Mouse (Mus musculus) midbrain, embryonic 11.5 days (tissue): ENCODE data around the gene Plekha8. TPM values are rescaled to one million over a fixed set of nuclear protein-coding genes. Genes with fewer than 3 reads are reported as not detected.

ENCODE experiments used
- ATAC-seq: fragments of 200-750 bp; cut with Nextera tagmentation; 2 replicates; pipeline ENCODE4 v1.8.0; 2017; ENCODE audit warnings: moderate TSS enrichment, moderate library complexity; ENCODE audit not compliant: low FRiP score
- DNase-seq: peaks from one replicate; pipeline ENCODE4 v3.0.0; 2015; ENCODE audit warnings: low spot score; ENCODE audit errors: missing footprints
- H3K27ac ChIP-seq: fragments of 300-500 bp; sonication (generic); 2 replicates; pipeline ENCODE4 v1.5.1; 2014; ENCODE audit warnings: low read depth, low read length
- H3K27me3 ChIP-seq: fragments of 300-500 bp; sonication (generic); 2 replicates; pipeline ENCODE4 v1.6.1; 2014; ENCODE audit warnings: mild to moderate bottlenecking, low read length, moderate library complexity, mixed read lengths; ENCODE audit not compliant: control insufficient read depth, insufficient read depth
- H3K36me3 ChIP-seq: fragments of 300-500 bp; sonication (generic); 2 replicates; pipeline ENCODE4 v1.6.1; 2014; ENCODE audit warnings: mild to moderate bottlenecking, low read length, moderate library complexity, mixed read lengths; ENCODE audit not compliant: control insufficient read depth, insufficient read depth
- H3K4me1 ChIP-seq: fragments of 300-500 bp; sonication (generic); 2 replicates; pipeline ENCODE4 v1.6.1; 2014; ENCODE audit warnings: low read length; ENCODE audit not compliant: control insufficient read depth, insufficient read depth
- H3K4me2 ChIP-seq: fragments of 300-500 bp; sonication (generic); 2 replicates; pipeline ENCODE4 v1.6.1; 2014; ENCODE audit warnings: mild to moderate bottlenecking, moderate library complexity
- H3K4me3 ChIP-seq: fragments of 300-500 bp; sonication (generic); 2 replicates; pipeline ENCODE4 v1.5.1; 2014; ENCODE audit warnings: low read depth, low read length
- H3K9ac ChIP-seq: fragments of 300-500 bp; sonication (generic); 2 replicates; pipeline ENCODE4 v1.6.1; 2014; ENCODE audit warnings: low read length
- H3K9me3 ChIP-seq: fragments of 300-500 bp; sonication (generic); 2 replicates; pipeline ENCODE4 v1.6.1; 2016; ENCODE audit warnings: low read length; ENCODE audit not compliant: control insufficient read depth
- WGBS: fragments of 180-500 bp; shearing (Covaris S2); extraction: QIAGEN DNeasy Blood & Tissue Kit; methylation state at CpG from one replicate; pipeline ENCODE4 v1.1.7; 2014; 5-methylcytosine and 5-hydroxymethylcytosine counted together
- polyA plus RNA-seq: library from polyadenylated mRNA; unstranded; fragments of >200 nt; fragmentation: Nextera tagmentation; extraction: Ambion mirVana; gene quantifications from 2 replicates; pipeline ENCODE4 v1.2.1, GENCODE M21; 2014

The Plekha8 gene
- polyA plus RNA-seq, 1 experiment from 2014 or later: 21.0 TPM

GRCm38 (mm10) chr6:54569776-54570175 is 25.1 kb upstream of the Plekha8 start:
- no peak for ATAC-seq

GRCm38 (mm10) chr6:54573218-54573955 is 21.5 kb upstream of the Plekha8 start:
- no peak for DNase-seq
- no peak overlapping the region for H3K9ac ChIP-seq
- no peaks in the 10 kb centered on the region for H3K27me3 ChIP-seq
- H3K4me3 ChIP-seq: no peak overlapping the region
- ATAC-seq: peak; percentile 85
- peak overlapping the region; percentile 11; the same call in 1 of the 2 replicates for H3K4me2 ChIP-seq
- H3K9me3 ChIP-seq: no peaks in the 10 kb centered on the region
- H3K27ac ChIP-seq: no peak overlapping the region
- 31% methylated on average over 6 of the region's 6 CpGs for WGBS
- peaks cover 13% of the 10 kb centered on the region for H3K4me1 ChIP-seq
- H3K36me3 ChIP-seq: no peaks in the 10 kb centered on the region

More at GRCm38 (mm10) chr6:54569776-54570175, 25.1 kb upstream of the Plekha8 start:
- Histone ChIP-seq H3K9ac (no peak overlapping the region), H3K27ac (no peak overlapping the region), H3K4me2 (no peak overlapping the region), H3K4me3 (no peak overlapping the region), H3K4me1 (peaks cover 17% of the 10 kb centered on the region), H3K27me3 (no peaks in the 10 kb centered on the region), H3K9me3 (no peaks in the 10 kb centered on the region), H3K36me3 (no peaks in the 10 kb centered on the region)
- 36% methylated on average over 7 of the region's 7 CpGs for WGBS
- DNase-seq: peak; percentile 83

GRCm38 (mm10) chr6:54586175-54586574 is 8.7 kb upstream of the Plekha8 start:
- Histone ChIP-seq H3K4me3 (no peak overlapping the region), H3K9ac (no peak overlapping the region), H3K4me2 (no peak overlapping the region), H3K36me3 (no peaks in the 10 kb centered on the region), H3K27me3 (no peaks in the 10 kb centered on the region), H3K4me1 (no peaks in the 10 kb centered on the region), H3K9me3 (no peaks in the 10 kb centered on the region), H3K27ac (no peak overlapping the region)
- DNase-seq (peak; percentile 89), ATAC-seq (no peak)
- WGBS: 32% methylated on average over 2 of the region's 2 CpGs

GRCm38 (mm10) chr6:54586911-54587310 is 8.0 kb upstream of the Plekha8 start:
- Histone ChIP-seq H3K4me1 (peaks cover 2% of the 10 kb centered on the region), H3K9me3 (no peaks in the 10 kb centered on the region), H3K4me3 (no peak overlapping the region), H3K36me3 (no peaks in the 10 kb centered on the region), H3K4me2 (no peak overlapping the region), H3K9ac (no peak overlapping the region), H3K27ac (no peak overlapping the region), H3K27me3 (no peaks in the 10 kb centered on the region)
- DNase-seq: peak; percentile 53
- no peak for ATAC-seq
- whole genome bisulfite sequencing: 80% methylated on average over 8 of the region's 8 CpGs

GRCm38 (mm10) chr6:54587683-54588082 is 7.2 kb upstream of the Plekha8 start:
- H3K4me3 ChIP-seq: no peak overlapping the region
- no peak overlapping the region for H3K4me2 ChIP-seq
- peaks cover 5% of the 10 kb centered on the region for H3K4me1 ChIP-seq
- H3K36me3 ChIP-seq: no peaks in the 10 kb centered on the region
- no peak overlapping the region for H3K9ac ChIP-seq
- 92% methylated on average over 4 of the region's 4 CpGs for WGBS
- no peaks in the 10 kb centered on the region for H3K9me3 ChIP-seq
- no peaks in the 10 kb centered on the region for H3K27me3 ChIP-seq
- no peak overlapping the region for H3K27ac ChIP-seq
- ATAC-seq: no peak
- DNase-seq: no peak

GRCm38 (mm10) chr6:54588212-54588611 is 6.7 kb upstream of the Plekha8 start:
- no peak overlapping the region for H3K4me2 ChIP-seq
- no peak overlapping the region for H3K4me3 ChIP-seq
- no peaks in the 10 kb centered on the region for H3K27me3 ChIP-seq
- DNase-seq (peak; percentile 17), ATAC-seq (no peak)
- 32% methylated on average over 1 of the region's 1 CpGs for WGBS
- H3K27ac ChIP-seq: no peak overlapping the region
- no peaks in the 10 kb centered on the region for H3K36me3 ChIP-seq
- H3K4me1 ChIP-seq: peaks cover 5% of the 10 kb centered on the region
- H3K9me3 ChIP-seq: no peaks in the 10 kb centered on the region
- H3K9ac ChIP-seq: no peak overlapping the region

- ATAC-seq (no peak), DNase-seq (peak; percentile 59)
- no peaks in the 10 kb centered on the region for H3K36me3 ChIP-seq
- no peak overlapping the region for H3K27ac ChIP-seq
- H3K27me3 ChIP-seq: no peaks in the 10 kb centered on the region
- no peak overlapping the region for H3K4me2 ChIP-seq
- H3K4me3 ChIP-seq: no peak overlapping the region
- no peaks in the 10 kb centered on the region for H3K9me3 ChIP-seq
- WGBS: 93% methylated on average over 2 of the region's 2 CpGs
- H3K9ac ChIP-seq: no peak overlapping the region
- H3K4me1 ChIP-seq: peaks cover 6% of the 10 kb centered on the region
These were observed 4.2 kb upstream of the Plekha8 start for GRCm38 (mm10) chr6:54590691-54591090.

- no peak for ATAC-seq
- 51% methylated on average over 6 of the region's 6 CpGs for WGBS
- peak overlapping the region; percentile 28 for H3K4me2 ChIP-seq
- no peak overlapping the region for H3K4me3 ChIP-seq
- no peaks in the 10 kb centered on the region for H3K9me3 ChIP-seq
- H3K4me1 ChIP-seq: peaks cover 14% of the 10 kb centered on the region
- no peak overlapping the region for H3K27ac ChIP-seq
- H3K9ac ChIP-seq: no peak overlapping the region
- no peaks in the 10 kb centered on the region for H3K27me3 ChIP-seq
- no peaks in the 10 kb centered on the region for H3K36me3 ChIP-seq
- no peak for DNase-seq
These were observed 3.1 kb upstream of the Plekha8 start for GRCm38 (mm10) chr6:54591778-54592177.

- Histone ChIP-seq H3K27ac (no peak overlapping the region), H3K4me2 (peak overlapping the region; percentile 82), H3K27me3 (no peaks in the 10 kb centered on the region), H3K9me3 (no peaks in the 10 kb centered on the region), H3K4me3 (peak overlapping the region; percentile 57), H3K9ac (peak overlapping the region; percentile 65), H3K36me3 (no peaks in the 10 kb centered on the region), H3K4me1 (peaks cover 14% of the 10 kb centered on the region)
- peak; percentile 73 for ATAC-seq
- WGBS: under 1% methylated on average over 20 of the region's 20 CpGs
- DNase-seq: peak; percentile 97
These were observed 1.9 kb upstream of the Plekha8 start for GRCm38 (mm10) chr6:54592938-54593535.
